Mouse (Mus musculus): ENCODE data around the gene Pak6. TPM values are rescaled to one million over a fixed set of nuclear protein-coding genes. Genes with fewer than 3 reads are reported as not detected.
A peak's percentile ranks its signal among the peaks of the same experiment; 100 is the strongest.

Pak6 gene
- polyA plus RNA-seq, 1 experiment = not detected

- no peak overlapping the region for H3K4me3 ChIP-seq (replicated peaks; ENCODE audit: control insufficient read depth, low read depth, low read length)
- H3K27ac ChIP-seq (ENCODE audit: control insufficient read depth, insufficient read depth, low read depth, low read length, poor library complexity) = no peak overlapping the region
- peaks cover 4% of the 10 kb centered on the region; the same call in 1 of the 2 replicates for H3K4me1 ChIP-seq (ENCODE audit: control insufficient read depth, insufficient read depth, low read length)
- TF ChIP-seq POLR2A (IDR thresholded peaks at IDR 0.05; ENCODE audit: borderline replicate concordance, control insufficient read depth, low read depth, low read length) (no peak), CTCF (IDR thresholded peaks at IDR 0.05; ENCODE audit: control insufficient read depth, insufficient read depth, low read length) (no peak)
- 84% methylated on average over 5 of the region's 5 CpGs for WGBS
Measured at GRCm38 (mm10) chr2:118731981-118732380, 68.9 kb downstream of the Pak6 start.

- Histone ChIP-seq H3K4me1 (ENCODE audit: control insufficient read depth, insufficient read depth, low read length) (peaks cover 4% of the 10 kb centered on the region; the same call in 1 of the 2 replicates), H3K27ac (ENCODE audit: control insufficient read depth, insufficient read depth, low read depth, low read length, poor library complexity) (no peak overlapping the region), H3K4me3 (replicated peaks; ENCODE audit: control insufficient read depth, low read depth, low read length) (no peak overlapping the region)
- no peak for TF ChIP-seq CTCF (IDR thresholded peaks at IDR 0.05; ENCODE audit: control insufficient read depth, insufficient read depth, low read length)
- TF ChIP-seq POLR2A (IDR thresholded peaks at IDR 0.05; ENCODE audit: borderline replicate concordance, control insufficient read depth, low read depth, low read length) = no peak
- WGBS = 83% methylated on average over 5 of the region's 5 CpGs
Measured at GRCm38 (mm10) chr2:118733341-118733740, 70.2 kb downstream of the Pak6 start.

GRCm38 (mm10) chr2:118740341-118740740 is 77.2 kb downstream of the Pak6 start:
- TF ChIP-seq POLR2A (IDR thresholded peaks at IDR 0.05; ENCODE audit: borderline replicate concordance, control insufficient read depth, low read depth, low read length) (no peak), CTCF (IDR thresholded peaks at IDR 0.05; ENCODE audit: control insufficient read depth, insufficient read depth, low read length) (no peak)
- WGBS = 39% methylated on average over 3 of the region's 3 CpGs
- Histone ChIP-seq H3K4me1 (ENCODE audit: control insufficient read depth, insufficient read depth, low read length) (no peaks in the 10 kb centered on the region; the same call in none of the 2 replicates), H3K27ac (ENCODE audit: control insufficient read depth, insufficient read depth, low read depth, low read length, poor library complexity) (no peak overlapping the region), H3K4me3 (replicated peaks; ENCODE audit: control insufficient read depth, low read depth, low read length) (no peak overlapping the region)

- no peak overlapping the region for H3K4me3 ChIP-seq (replicated peaks; ENCODE audit: control insufficient read depth, low read depth, low read length)
Measured at GRCm38 (mm10) chr2:118741183-118741582, 78.1 kb downstream of the Pak6 start.

GRCm38 (mm10) chr2:118743261-118743943 is 80.3 kb downstream of the Pak6 start:
- TF ChIP-seq POLR2A (IDR thresholded peaks at IDR 0.05; ENCODE audit: borderline replicate concordance, control insufficient read depth, low read depth, low read length) = no peak
- peak; percentile 38; the same call in 1 of the 2 replicates for TF ChIP-seq CTCF (IDR thresholded peaks at IDR 0.05; ENCODE audit: control insufficient read depth, insufficient read depth, low read length)
- no peak overlapping the region for H3K27ac ChIP-seq (ENCODE audit: control insufficient read depth, insufficient read depth, low read depth, low read length, poor library complexity)
- H3K4me3 ChIP-seq (replicated peaks; ENCODE audit: control insufficient read depth, low read depth, low read length) = no peak overlapping the region
- WGBS = 23% methylated on average over 8 of the region's 8 CpGs
- no peaks in the 10 kb centered on the region; the same call in none of the 2 replicates for H3K4me1 ChIP-seq (ENCODE audit: control insufficient read depth, insufficient read depth, low read length)

More at GRCm38 (mm10) chr2:118741183-118741582, 78.1 kb downstream of the Pak6 start:
- 68% methylated on average over 9 of the region's 9 CpGs for WGBS
- Histone ChIP-seq H3K27ac (ENCODE audit: control insufficient read depth, insufficient read depth, low read depth, low read length, poor library complexity) (no peak overlapping the region), H3K4me1 (ENCODE audit: control insufficient read depth, insufficient read depth, low read length) (no peaks in the 10 kb centered on the region; the same call in none of the 2 replicates)
- TF ChIP-seq POLR2A (IDR thresholded peaks at IDR 0.05; ENCODE audit: borderline replicate concordance, control insufficient read depth, low read depth, low read length) (no peak), CTCF (IDR thresholded peaks at IDR 0.05; ENCODE audit: control insufficient read depth, insufficient read depth, low read length) (no peak)

- Histone ChIP-seq H3K4me3 (replicated peaks; ENCODE audit: control insufficient read depth, low read depth, low read length) (no peak overlapping the region), H3K27ac (ENCODE audit: control insufficient read depth, insufficient read depth, low read depth, low read length, poor library complexity) (no peak overlapping the region), H3K4me1 (ENCODE audit: control insufficient read depth, insufficient read depth, low read length) (no peaks in the 10 kb centered on the region; the same call in none of the 2 replicates)
- no peak for TF ChIP-seq POLR2A (IDR thresholded peaks at IDR 0.05; ENCODE audit: borderline replicate concordance, control insufficient read depth, low read depth, low read length)
- no peak for TF ChIP-seq CTCF (IDR thresholded peaks at IDR 0.05; ENCODE audit: control insufficient read depth, insufficient read depth, low read length)
- 17% methylated on average over 7 of the region's 7 CpGs for WGBS
Measured at GRCm38 (mm10) chr2:118744621-118745020, 81.5 kb downstream of the Pak6 start.

GRCm38 (mm10) chr2:118745232-118745884 is 82.3 kb downstream of the Pak6 start, which contains the start of gene Inafm2:
Gene Inafm2 (plus strand): TSS chr2:118745758.
- Histone ChIP-seq H3K4me1 (ENCODE audit: control insufficient read depth, insufficient read depth, low read length) (no peaks in the 10 kb centered on the region; the same call in none of the 2 replicates), H3K27ac (ENCODE audit: control insufficient read depth, insufficient read depth, low read depth, low read length, poor library complexity) (peak within 1 kb of the TSS; percentile 46), H3K4me3 (replicated peaks; ENCODE audit: control insufficient read depth, low read depth, low read length) (peak within 1 kb of the TSS; percentile 95)
- 10% methylated on average over 57 of the region's 57 CpGs for WGBS
- TF ChIP-seq POLR2A (IDR thresholded peaks at IDR 0.05; ENCODE audit: borderline replicate concordance, control insufficient read depth, low read depth, low read length) (peak; percentile 49; the same call in 1 of the 2 replicates), CTCF (IDR thresholded peaks at IDR 0.05; ENCODE audit: control insufficient read depth, insufficient read depth, low read length) (no peak)
